Mouse (Mus musculus) E14TG2a.4 (cell line): ENCODE measurements at regions not wholly inside any gene's neighbourhood (a gene's known extent, or its start where the extent isn't known, plus 50 kb on each side); places are given as distances from the start of the nearest gene placed in this dataset.

Source experiments
- CTCF ChIP-seq: conservative IDR thresholded peaks from 2 replicates; pipeline ENCODE4 v1.5.1; 2014; ENCODE audit warnings: low read length
- NANOG ChIP-seq: IDR thresholded peaks from 2 replicates; pipeline ENCODE4 v1.6.1; 2014; ENCODE audit warnings: borderline replicate concordance, low read length, mixed read lengths

DNA sequence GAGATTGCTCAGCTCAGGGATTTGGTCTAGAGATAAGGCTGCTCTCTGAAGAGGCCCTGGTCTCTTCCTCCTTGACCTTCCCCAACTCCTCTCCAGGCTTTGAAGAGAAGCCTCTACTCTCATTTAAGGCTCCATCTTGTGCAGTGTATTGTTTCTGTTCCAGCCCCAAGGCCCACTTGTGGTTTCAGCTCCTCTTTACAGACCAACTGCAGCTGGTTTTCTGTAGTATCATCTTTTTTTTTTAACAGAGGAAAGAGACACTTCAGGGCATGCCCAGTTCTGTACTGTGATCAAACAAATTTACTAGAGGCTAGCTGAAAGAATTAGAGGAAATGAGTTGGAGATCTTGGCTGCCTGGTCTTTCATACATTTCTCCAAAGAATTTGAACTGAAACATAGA lies 145.4 kb upstream of the Dcn start:
- TF ChIP-seq CTCF, result no peak
- TF ChIP-seq NANOG, result no peak
